Mouse (Mus musculus): ENCODE measurements around the gene Btbd3. TPM values are rescaled to one million over a fixed set of nuclear protein-coding genes. Genes with fewer than 3 reads are reported as not detected.

Gene Btbd3
- total RNA-seq, 2 experiments from 2014 or later, result 0.09 TPM; not detected in 1

- ATAC-seq (replicated peaks; ENCODE audit: low FRiP score, poor library complexity, severe bottlenecking), result no peak
Observed at GRCm38 (mm10) chr2:138365391-138365790, 109.0 kb downstream of the Btbd3 start.

- ATAC-seq (replicated peaks; ENCODE audit: low FRiP score, poor library complexity, severe bottlenecking), result no peak
Observed at GRCm38 (mm10) chr2:138374556-138374955, 118.2 kb downstream of the Btbd3 start.

- ATAC-seq (replicated peaks; ENCODE audit: low FRiP score, poor library complexity, severe bottlenecking), result no peak
Observed at GRCm38 (mm10) chr2:138378855-138379254, 122.5 kb downstream of the Btbd3 start.

GRCm38 (mm10) chr2:138384762-138385161, 128.4 kb downstream of the Btbd3 start:
- no peak for ATAC-seq (replicated peaks; ENCODE audit: low FRiP score, poor library complexity, severe bottlenecking)

GRCm38 (mm10) chr2:138388591-138388990, 132.2 kb downstream of the Btbd3 start:
- no peak for ATAC-seq (replicated peaks; ENCODE audit: low FRiP score, poor library complexity, severe bottlenecking)

- no peak for ATAC-seq (replicated peaks; ENCODE audit: low FRiP score, poor library complexity, severe bottlenecking)
Observed at GRCm38 (mm10) chr2:138403046-138403445, 146.7 kb downstream of the Btbd3 start.

GRCm38 (mm10) chr2:138405753-138406528, 149.6 kb downstream of the Btbd3 start:
- ATAC-seq (replicated peaks; ENCODE audit: low FRiP score, poor library complexity, severe bottlenecking), result no peak

- no peak for ATAC-seq (replicated peaks; ENCODE audit: low FRiP score, poor library complexity, severe bottlenecking)
Observed at GRCm38 (mm10) chr2:138406703-138407102, 150.3 kb downstream of the Btbd3 start.

GRCm38 (mm10) chr2:138412537-138412936, 156.2 kb downstream of the Btbd3 start:
- no peak for ATAC-seq (replicated peaks; ENCODE audit: low FRiP score, poor library complexity, severe bottlenecking)

- ATAC-seq (replicated peaks; ENCODE audit: low FRiP score, poor library complexity, severe bottlenecking), result no peak
Observed at GRCm38 (mm10) chr2:138422321-138422720, 166.0 kb downstream of the Btbd3 start.

- ATAC-seq (replicated peaks; ENCODE audit: low FRiP score, poor library complexity, severe bottlenecking), result no peak
Observed at GRCm38 (mm10) chr2:138431991-138432390, 175.6 kb downstream of the Btbd3 start.

GRCm38 (mm10) chr2:138446466-138446865, 190.1 kb downstream of the Btbd3 start:
- ATAC-seq (replicated peaks; ENCODE audit: low FRiP score, poor library complexity, severe bottlenecking), result no peak

GRCm38 (mm10) chr2:138446943-138447342, 190.6 kb downstream of the Btbd3 start:
- ATAC-seq (replicated peaks; ENCODE audit: low FRiP score, poor library complexity, severe bottlenecking), result no peak

- ATAC-seq (replicated peaks; ENCODE audit: low FRiP score, poor library complexity, severe bottlenecking), result no peak
Observed at GRCm38 (mm10) chr2:138447681-138448080, 191.3 kb downstream of the Btbd3 start.

- ATAC-seq (replicated peaks; ENCODE audit: low FRiP score, poor library complexity, severe bottlenecking), result no peak
Observed at GRCm38 (mm10) chr2:138468046-138468572, 211.7 kb downstream of the Btbd3 start.

GRCm38 (mm10) chr2:138473407-138473806, 217.0 kb downstream of the Btbd3 start:
- no peak for ATAC-seq (replicated peaks; ENCODE audit: low FRiP score, poor library complexity, severe bottlenecking)

GRCm38 (mm10) chr2:138476486-138476885, 220.1 kb downstream of the Btbd3 start:
- ATAC-seq (replicated peaks; ENCODE audit: low FRiP score, poor library complexity, severe bottlenecking), result no peak

- no peak for ATAC-seq (replicated peaks; ENCODE audit: low FRiP score, poor library complexity, severe bottlenecking)
Observed at GRCm38 (mm10) chr2:138477278-138477677, 220.9 kb downstream of the Btbd3 start.

GRCm38 (mm10) chr2:138482541-138482940, 226.2 kb downstream of the Btbd3 start:
- ATAC-seq (replicated peaks; ENCODE audit: low FRiP score, poor library complexity, severe bottlenecking), result no peak

- no peak for ATAC-seq (replicated peaks; ENCODE audit: low FRiP score, poor library complexity, severe bottlenecking)
Observed at GRCm38 (mm10) chr2:138484871-138485270, 228.5 kb downstream of the Btbd3 start.

- ATAC-seq (replicated peaks; ENCODE audit: low FRiP score, poor library complexity, severe bottlenecking), result no peak
Observed at GRCm38 (mm10) chr2:138490688-138491405, 234.5 kb downstream of the Btbd3 start.

Data from erythroblast, adult 5-6 weeks (primary cell).